Mouse (Mus musculus): Measurements from ENCODE around the gene 4931422A03Rik. TPM values are rescaled to one million over a fixed set of nuclear protein-coding genes. Genes with fewer than 3 reads are reported as not detected.

The 4931422A03Rik gene
- polyA plus RNA-seq, 1 experiment from 2014 or later, result 2.1 TPM

DNA sequence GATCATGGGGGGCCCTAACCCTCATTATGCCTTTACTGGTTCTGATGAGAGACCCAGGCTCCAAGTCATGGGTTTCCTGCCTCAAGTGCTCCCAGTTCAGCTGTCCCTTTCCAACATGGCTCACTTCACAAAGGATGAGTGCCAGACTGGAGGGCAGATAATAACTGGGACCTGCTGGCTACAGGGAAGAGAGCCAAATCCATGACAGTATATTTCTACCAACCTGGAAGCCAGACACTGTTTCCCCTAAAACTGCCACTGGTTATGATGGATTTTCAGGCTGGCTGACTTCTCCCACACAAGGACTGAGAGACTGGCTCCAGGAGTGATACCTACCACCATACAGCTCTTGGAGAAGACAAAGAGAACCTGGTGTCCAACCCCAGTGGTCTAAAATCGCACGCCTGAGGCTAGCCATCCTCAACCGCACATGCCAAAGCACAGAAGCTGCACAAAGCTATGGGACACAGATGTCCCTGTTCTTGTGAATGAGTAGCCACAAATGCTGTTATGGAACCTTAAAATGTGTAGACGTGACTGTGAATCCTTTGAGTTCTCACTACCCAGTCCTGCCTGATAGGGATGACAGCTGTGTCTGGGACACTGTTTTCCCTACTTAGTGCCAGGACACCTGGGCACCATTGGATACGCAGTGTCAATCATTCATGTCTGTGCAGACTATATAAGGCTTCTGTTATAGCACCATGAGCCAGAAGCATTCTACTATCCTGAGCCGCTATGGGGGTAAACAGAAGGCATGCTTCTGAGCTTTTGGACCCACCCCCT, 74.9 kb downstream of the 4931422A03Rik start:
- ATAC-seq (replicated peaks; ENCODE audit: extremely low read depth, insufficient read depth, low FRiP score), result no peak
- no peak overlapping the region for H3K9ac ChIP-seq (ENCODE audit: low read length)
- WGBS, result 88% methylated on average over 6 of the region's 6 CpGs
- no peak overlapping the region for H3K4me2 ChIP-seq (ENCODE audit: low read depth, low read length)
- no peak overlapping the region for H3K27ac ChIP-seq (ENCODE audit: low read length)
- H3K4me1 ChIP-seq (ENCODE audit: control insufficient read depth, insufficient read depth, low read length), result no peaks in the 10 kb centered on the region
- no peaks in the 10 kb centered on the region for H3K36me3 ChIP-seq (ENCODE audit: control insufficient read depth, insufficient read depth)
- H3K9me3 ChIP-seq (replicated peaks; ENCODE audit: control insufficient read depth, low read length), result no peaks in the 10 kb centered on the region
- H3K4me3 ChIP-seq (ENCODE audit: low read length), result no peak overlapping the region
- 0 out of 2 replicates have a peak, but pooled peaks cover 8% of the 10 kb centered on the region for H3K27me3 ChIP-seq (ENCODE audit: control insufficient read depth, insufficient read depth, low read length)

GRCm38 (mm10) chr2:103947982-103948655, 80.0 kb downstream of the 4931422A03Rik start:
- no peaks in the 10 kb centered on the region for H3K36me3 ChIP-seq (ENCODE audit: control insufficient read depth, insufficient read depth)
- ATAC-seq (replicated peaks; ENCODE audit: extremely low read depth, insufficient read depth, low FRiP score), result no peak
- 0 out of 2 replicates have a peak, but pooled peaks cover 2% of the 10 kb centered on the region for H3K27me3 ChIP-seq (ENCODE audit: control insufficient read depth, insufficient read depth, low read length)
- WGBS, result 67% methylated on average over 8 of the region's 8 CpGs
- no peak overlapping the region for H3K9ac ChIP-seq (ENCODE audit: low read length)
- H3K4me1 ChIP-seq (ENCODE audit: control insufficient read depth, insufficient read depth, low read length), result no peaks in the 10 kb centered on the region; the same call in 1 of the 2 replicates
- H3K4me3 ChIP-seq (ENCODE audit: low read length), result no peak overlapping the region
- H3K27ac ChIP-seq (ENCODE audit: low read length), result no peak overlapping the region
- no peaks in the 10 kb centered on the region for H3K9me3 ChIP-seq (replicated peaks; ENCODE audit: control insufficient read depth, low read length)
- no peak overlapping the region for H3K4me2 ChIP-seq (ENCODE audit: low read depth, low read length)

DNA sequence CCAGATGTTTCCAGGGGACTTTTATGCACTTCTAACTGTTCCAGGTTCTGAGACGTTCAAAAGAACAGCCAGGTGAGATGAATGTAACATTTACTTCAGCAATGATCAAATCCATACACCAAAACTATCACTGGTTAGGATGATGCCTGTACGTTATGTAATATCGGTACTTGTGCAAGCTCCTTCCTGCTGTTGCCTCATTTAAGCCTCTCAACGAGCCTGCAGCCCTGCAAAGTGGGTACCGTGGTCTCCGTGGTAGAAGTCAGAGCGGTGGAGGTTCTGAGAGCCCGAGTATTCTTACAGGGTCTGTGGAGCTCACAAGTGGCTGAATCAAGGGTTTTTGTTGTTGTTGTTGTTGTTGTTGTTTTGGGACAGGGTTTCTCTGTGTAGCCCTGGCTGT, 81.3 kb downstream of the 4931422A03Rik start:
- H3K9ac ChIP-seq (ENCODE audit: low read length), result no peak overlapping the region
- no peaks in the 10 kb centered on the region; the same call in 1 of the 2 replicates for H3K4me1 ChIP-seq (ENCODE audit: control insufficient read depth, insufficient read depth, low read length)
- H3K27ac ChIP-seq (ENCODE audit: low read length), result no peak overlapping the region
- ATAC-seq (replicated peaks; ENCODE audit: extremely low read depth, insufficient read depth, low FRiP score), result no peak
- 0 out of 2 replicates have a peak, but pooled peaks cover 2% of the 10 kb centered on the region for H3K27me3 ChIP-seq (ENCODE audit: control insufficient read depth, insufficient read depth, low read length)
- H3K9me3 ChIP-seq (replicated peaks; ENCODE audit: control insufficient read depth, low read length), result no peaks in the 10 kb centered on the region
- WGBS, result 67% methylated on average over 8 of the region's 8 CpGs
- no peak overlapping the region for H3K4me3 ChIP-seq (ENCODE audit: low read length)
- no peaks in the 10 kb centered on the region for H3K36me3 ChIP-seq (ENCODE audit: control insufficient read depth, insufficient read depth)
- H3K4me2 ChIP-seq (ENCODE audit: low read depth, low read length), result no peak overlapping the region

DNA sequence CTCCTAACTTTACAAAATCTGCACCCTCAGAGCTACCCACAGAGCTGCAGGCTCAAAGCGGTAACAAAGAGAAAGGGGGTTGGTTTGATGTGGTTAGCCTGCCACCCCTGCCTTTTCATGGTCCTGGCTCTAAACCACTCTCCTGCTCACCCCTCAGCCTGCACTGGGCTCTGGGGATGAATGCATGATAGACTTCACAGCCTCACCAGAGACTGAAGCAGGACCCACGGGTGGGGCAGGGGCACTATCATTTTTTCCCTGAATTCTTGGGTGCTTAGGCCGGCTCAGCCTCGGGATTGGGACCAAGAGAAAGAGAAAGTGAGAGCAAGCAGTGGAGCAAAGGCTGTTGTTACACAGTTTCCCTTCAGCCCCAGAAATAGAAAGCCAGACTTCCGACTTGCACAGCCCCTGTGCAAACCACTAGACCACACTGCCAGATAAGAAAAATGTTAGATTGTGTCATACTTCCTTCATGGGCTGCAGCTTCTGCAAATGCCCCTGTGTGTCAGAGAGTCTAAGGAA, 82.5 kb downstream of the 4931422A03Rik start:
- H3K4me2 ChIP-seq (ENCODE audit: low read depth, low read length), result no peak overlapping the region
- no peak overlapping the region for H3K9ac ChIP-seq (ENCODE audit: low read length)
- no peaks in the 10 kb centered on the region; the same call in 1 of the 2 replicates for H3K4me1 ChIP-seq (ENCODE audit: control insufficient read depth, insufficient read depth, low read length)
- H3K4me3 ChIP-seq (ENCODE audit: low read length), result no peak overlapping the region
- H3K27me3 ChIP-seq (ENCODE audit: control insufficient read depth, insufficient read depth, low read length), result 0 out of 2 replicates have a peak, but pooled peaks cover 2% of the 10 kb centered on the region
- H3K27ac ChIP-seq (ENCODE audit: low read length), result no peak overlapping the region
- ATAC-seq (replicated peaks; ENCODE audit: extremely low read depth, insufficient read depth, low FRiP score), result no peak
- 48% methylated on average over 5 of the region's 5 CpGs for WGBS
- no peaks in the 10 kb centered on the region for H3K36me3 ChIP-seq (ENCODE audit: control insufficient read depth, insufficient read depth)
- no peaks in the 10 kb centered on the region for H3K9me3 ChIP-seq (replicated peaks; ENCODE audit: control insufficient read depth, low read length)

DNA sequence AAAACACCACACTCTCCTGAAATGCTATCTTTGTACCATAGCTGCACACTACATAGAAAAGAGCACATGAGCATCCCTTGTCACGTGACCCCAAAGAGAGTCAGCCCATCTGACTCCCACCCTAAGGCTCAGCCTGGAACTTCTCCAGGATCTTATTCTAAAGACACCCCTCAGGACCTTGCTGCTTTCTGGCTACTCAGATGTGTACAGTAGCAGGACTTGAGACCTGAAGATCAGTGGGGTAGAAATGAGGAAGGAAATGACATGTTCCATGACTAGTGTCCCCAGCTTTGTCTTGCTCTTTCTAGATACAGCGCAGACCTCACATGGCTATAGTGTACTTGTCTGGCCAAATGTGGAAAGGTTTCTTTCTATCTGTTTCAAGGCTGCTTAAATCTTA, 83.3 kb downstream of the 4931422A03Rik start:
- H3K4me2 ChIP-seq (ENCODE audit: low read depth, low read length), result no peak overlapping the region
- no peaks in the 10 kb centered on the region; the same call in 1 of the 2 replicates for H3K4me1 ChIP-seq (ENCODE audit: control insufficient read depth, insufficient read depth, low read length)
- no peak; the same call in 1 of the 2 replicates for ATAC-seq (replicated peaks; ENCODE audit: extremely low read depth, insufficient read depth, low FRiP score)
- no peaks in the 10 kb centered on the region for H3K9me3 ChIP-seq (replicated peaks; ENCODE audit: control insufficient read depth, low read length)
- no peak overlapping the region for H3K9ac ChIP-seq (ENCODE audit: low read length)
- no peak overlapping the region for H3K27ac ChIP-seq (ENCODE audit: low read length)
- no peaks in the 10 kb centered on the region for H3K36me3 ChIP-seq (ENCODE audit: control insufficient read depth, insufficient read depth)
- H3K27me3 ChIP-seq (ENCODE audit: control insufficient read depth, insufficient read depth, low read length), result 0 out of 2 replicates have a peak, but pooled peaks cover 2% of the 10 kb centered on the region
- WGBS, result 81% methylated on average over 2 of the region's 2 CpGs
- H3K4me3 ChIP-seq (ENCODE audit: low read length), result no peak overlapping the region

DNA sequence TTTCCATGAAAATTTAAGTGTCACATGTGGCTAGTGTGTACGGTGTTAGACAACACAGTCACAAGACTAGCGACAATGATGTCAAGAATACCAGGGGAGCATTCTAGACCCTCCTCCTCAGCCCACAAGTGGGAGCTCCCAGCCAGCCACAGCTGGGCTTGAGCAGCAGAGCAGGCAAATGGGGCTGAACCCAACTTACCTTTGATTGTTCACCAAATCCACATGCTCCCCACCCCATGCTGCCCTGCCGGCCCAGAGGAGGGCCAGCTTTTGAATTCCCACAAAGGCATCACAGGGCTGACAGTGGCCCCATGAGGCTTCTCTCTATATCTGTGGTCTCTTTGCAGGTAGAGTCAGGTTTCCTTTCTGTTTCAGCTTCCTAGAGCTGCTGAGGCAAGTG, 87.1 kb downstream of the 4931422A03Rik start:
- H3K9me3 ChIP-seq (replicated peaks; ENCODE audit: control insufficient read depth, low read length), result no peaks in the 10 kb centered on the region
- ATAC-seq (replicated peaks; ENCODE audit: extremely low read depth, insufficient read depth, low FRiP score), result no peak
- 64% methylated on average over 3 of the region's 3 CpGs for WGBS

GRCm38 (mm10) chr2:103939003-103939402, 89.2 kb downstream of the 4931422A03Rik start:
- Histone ChIP-seq H3K4me1 (ENCODE audit: control insufficient read depth, insufficient read depth, low read length) (no peaks in the 10 kb centered on the region), H3K9me3 (replicated peaks; ENCODE audit: control insufficient read depth, low read length) (no peaks in the 10 kb centered on the region), H3K27me3 (ENCODE audit: control insufficient read depth, insufficient read depth, low read length) (peaks cover 2% of the 10 kb centered on the region), H3K4me2 (ENCODE audit: low read depth, low read length) (no peak overlapping the region), H3K4me3 (ENCODE audit: low read length) (no peak overlapping the region), H3K9ac (ENCODE audit: low read length) (no peak overlapping the region), H3K27ac (ENCODE audit: low read length) (no peak overlapping the region), H3K36me3 (ENCODE audit: control insufficient read depth, insufficient read depth) (no peaks in the 10 kb centered on the region)
- no peak for ATAC-seq (replicated peaks; ENCODE audit: extremely low read depth, insufficient read depth, low FRiP score)

More for the DNA sequence above, 87.1 kb downstream of the 4931422A03Rik start:
- Histone ChIP-seq H3K4me1 (ENCODE audit: control insufficient read depth, insufficient read depth, low read length) (no peaks in the 10 kb centered on the region; the same call in 1 of the 2 replicates), H3K27me3 (ENCODE audit: control insufficient read depth, insufficient read depth, low read length) (peaks cover 2% of the 10 kb centered on the region), H3K4me2 (ENCODE audit: low read depth, low read length) (no peak overlapping the region), H3K27ac (ENCODE audit: low read length) (no peak overlapping the region), H3K36me3 (ENCODE audit: control insufficient read depth, insufficient read depth) (no peaks in the 10 kb centered on the region), H3K9ac (ENCODE audit: low read length) (no peak overlapping the region), H3K4me3 (ENCODE audit: low read length) (no peak overlapping the region)

GRCm38 (mm10) chr2:103938573-103938972, 89.6 kb downstream of the 4931422A03Rik start:
- Histone ChIP-seq H3K36me3 (ENCODE audit: control insufficient read depth, insufficient read depth) (no peaks in the 10 kb centered on the region), H3K4me3 (ENCODE audit: low read length) (no peak overlapping the region), H3K27ac (ENCODE audit: low read length) (no peak overlapping the region), H3K9ac (ENCODE audit: low read length) (no peak overlapping the region), H3K27me3 (ENCODE audit: control insufficient read depth, insufficient read depth, low read length) (peaks cover 2% of the 10 kb centered on the region), H3K9me3 (replicated peaks; ENCODE audit: control insufficient read depth, low read length) (no peaks in the 10 kb centered on the region), H3K4me1 (ENCODE audit: control insufficient read depth, insufficient read depth, low read length) (no peaks in the 10 kb centered on the region), H3K4me2 (ENCODE audit: low read depth, low read length) (no peak overlapping the region)
- ATAC-seq (replicated peaks; ENCODE audit: extremely low read depth, insufficient read depth, low FRiP score), result no peak
- 74% methylated on average over 1 of the region's 1 CpGs for WGBS

DNA sequence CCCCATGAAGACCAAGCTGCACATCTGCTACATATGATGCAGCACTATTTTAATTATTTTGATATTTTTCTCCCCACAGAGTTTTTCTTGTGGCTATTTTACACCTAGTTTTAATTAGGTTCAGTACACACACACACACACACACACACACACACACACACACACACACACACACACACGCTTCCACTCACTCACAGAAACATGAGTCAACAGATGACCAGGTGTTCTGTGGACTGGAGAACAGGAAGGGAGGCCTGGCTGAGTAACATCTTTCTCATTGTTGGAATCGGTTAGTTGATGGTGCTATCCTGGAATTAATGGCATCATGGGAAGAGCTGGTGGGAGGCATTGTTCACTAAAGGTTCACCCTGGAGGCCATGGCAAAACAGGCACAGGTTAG, 90.5 kb downstream of the 4931422A03Rik start:
- H3K27ac ChIP-seq (ENCODE audit: low read length), result no peak overlapping the region
- 80% methylated on average over 2 of the region's 2 CpGs for WGBS
- no peak for ATAC-seq (replicated peaks; ENCODE audit: extremely low read depth, insufficient read depth, low FRiP score)
- no peak overlapping the region for H3K4me2 ChIP-seq (ENCODE audit: low read depth, low read length)
- no peak overlapping the region for H3K4me3 ChIP-seq (ENCODE audit: low read length)
- no peaks in the 10 kb centered on the region for H3K36me3 ChIP-seq (ENCODE audit: control insufficient read depth, insufficient read depth)
- H3K9me3 ChIP-seq (replicated peaks; ENCODE audit: control insufficient read depth, low read length), result no peaks in the 10 kb centered on the region
- no peak overlapping the region for H3K9ac ChIP-seq (ENCODE audit: low read length)
- H3K27me3 ChIP-seq (ENCODE audit: control insufficient read depth, insufficient read depth, low read length), result peaks cover 2% of the 10 kb centered on the region
- H3K4me1 ChIP-seq (ENCODE audit: control insufficient read depth, insufficient read depth, low read length), result no peaks in the 10 kb centered on the region
